Mouse (Mus musculus) kidney, postnatal 14 days (tissue): ENCODE measurements around the gene Rbsn.

Source experiments
- DNase-seq: peaks from one replicate; pipeline ENCODE4 v3.0.0; 2022; ENCODE audit warnings: mixed read lengths

Gene Rbsn

GRCm38 (mm10) chr6:92214773-92215449 is at the start of gene Rbsn:
Gene Rbsn (minus strand): TSS chr6:92214925.
- peak; percentile 96 for DNase-seq

GRCm38 (mm10) chr6:92261162-92261843 is 46.6 kb upstream of the Rbsn start:
- peak; percentile 29 for DNase-seq

GRCm38 (mm10) chr6:92255346-92255745 is 40.6 kb upstream of the Rbsn start:
- DNase-seq = no peak

GRCm38 (mm10) chr6:92253253-92253870 is 38.6 kb upstream of the Rbsn start:
- DNase-seq = no peak

GRCm38 (mm10) chr6:92247215-92247919 is 32.6 kb upstream of the Rbsn start:
- DNase-seq = no peak

GRCm38 (mm10) chr6:92246335-92246734 is 31.6 kb upstream of the Rbsn start:
- DNase-seq = no peak

- no peak for DNase-seq
Observed at GRCm38 (mm10) chr6:92244591-92244990, 29.9 kb upstream of the Rbsn start, which contains the start of gene Trh. Gene Trh (minus strand): TSS chr6:92244650.

GRCm38 (mm10) chr6:92241178-92241906 is 26.6 kb upstream of the Rbsn start:
- DNase-seq = peak; percentile 72

- DNase-seq = no peak
Observed at GRCm38 (mm10) chr6:92235036-92235435, 20.3 kb upstream of the Rbsn start.

- DNase-seq = no peak
Observed at GRCm38 (mm10) chr6:92231762-92232161, 17.0 kb upstream of the Rbsn start.

GRCm38 (mm10) chr6:92231356-92231755 is 16.6 kb upstream of the Rbsn start:
- DNase-seq = no peak

- no peak for DNase-seq
Observed at GRCm38 (mm10) chr6:92229586-92229985, 14.9 kb upstream of the Rbsn start.

GRCm38 (mm10) chr6:92229103-92229502 is 14.4 kb upstream of the Rbsn start:
- no peak for DNase-seq

- no peak for DNase-seq
Observed at GRCm38 (mm10) chr6:92224981-92225380, 10.3 kb upstream of the Rbsn start.

- DNase-seq = no peak
Observed at GRCm38 (mm10) chr6:92222021-92222420, 7.3 kb upstream of the Rbsn start.

- DNase-seq = peak; percentile 32
Observed at GRCm38 (mm10) chr6:92221604-92222003, 6.9 kb upstream of the Rbsn start.

GRCm38 (mm10) chr6:92219445-92219844 is 4.7 kb upstream of the Rbsn start:
- DNase-seq = peak; percentile 80

GRCm38 (mm10) chr6:92214055-92214772 is 511 bp downstream of the Rbsn start:
- no peak for DNase-seq

GRCm38 (mm10) chr6:92199414-92199813 is 15.3 kb downstream of the Rbsn start:
- DNase-seq = no peak

GRCm38 (mm10) chr6:92184178-92184577 is 30.5 kb downstream of the Rbsn start:
- peak; percentile 3 for DNase-seq

GRCm38 (mm10) chr6:92183621-92184131 is 31.0 kb downstream of the Rbsn start, which contains the start of gene Mrps25:
Gene Mrps25 (minus strand): TSS chr6:92184033.
- peak; percentile 85 for DNase-seq

GRCm38 (mm10) chr6:92176450-92176849 is 38.3 kb downstream of the Rbsn start:
- DNase-seq = no peak
